Mouse (Mus musculus) mammary gland, adult 2 months (tissue): ENCODE results near the gene Spaca1. TPM values are rescaled to one million over a fixed set of nuclear protein-coding genes. Genes with fewer than 3 reads are reported as not detected.

Source experiments
- polyA plus RNA-seq: library from polyadenylated mRNA; depleted of rRNA; stranded (reverse); fragments of >200 nt; gene quantifications from 2 replicates; pipeline ENCODE4 v1.2.3, GENCODE M21; 2012; ENCODE audit warnings: low replicate concordance; rRNA removed

Spaca1 gene
- 1.3 and 2.2 TPM in 2 replicates for polyA plus RNA-seq

DNA sequence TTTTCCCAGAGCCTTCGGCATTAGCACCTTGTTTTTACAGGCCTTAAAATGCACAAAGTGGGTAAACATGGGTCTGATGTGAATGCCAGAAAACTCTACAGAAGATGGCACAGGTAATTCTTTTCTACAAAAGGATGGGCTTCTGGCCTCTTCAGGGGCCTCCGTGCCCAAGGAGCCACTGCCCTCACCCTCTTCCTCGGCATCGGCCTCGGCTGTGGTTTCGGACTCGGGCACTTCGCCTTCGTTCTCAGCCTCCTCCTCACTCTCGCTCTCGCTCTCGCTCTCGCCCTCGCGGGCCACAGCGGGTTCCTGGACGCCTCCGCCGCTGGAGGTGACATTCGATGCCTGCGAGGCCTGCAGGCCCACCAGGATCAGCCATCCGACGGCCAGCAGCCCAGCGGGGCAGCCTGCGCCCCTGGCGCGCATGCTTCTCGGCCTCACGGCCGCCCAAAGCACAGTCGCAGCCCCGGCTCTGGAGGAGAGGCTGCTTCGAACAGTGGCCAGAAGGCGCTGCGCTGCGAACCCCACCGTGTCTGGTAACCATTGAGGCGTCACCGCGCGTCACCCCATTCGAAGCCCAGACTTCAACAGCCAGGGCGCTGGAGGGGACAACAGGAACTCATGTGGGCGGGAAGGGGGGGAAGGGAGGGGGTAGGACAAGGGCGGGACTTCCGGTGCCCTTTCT, at the start of gene Spaca1:
TSS of gene Spaca1 (minus strand) at position 621 of the 685 bp plus-strand sequence.

Other genes with a start within 250 kb of the Spaca1 start
- gene Cnr1, start 125.6 kb downstream of the Spaca1 start, polyA plus RNA-seq: 1.9 and 2.0 TPM in 2 replicates